Mouse (Mus musculus) c-Kit-positive CD71-positive TER-119-negative erythroid progenitor cells, embryonic 14.5 days (primary cell): ENCODE measurements around the gene Acvr1b.

ENCODE experiments used
- DNase-seq: peaks from one replicate; pipeline ENCODE4 v3.0.0-alpha.2; 2013; ENCODE audit warnings: low read depth

Gene Acvr1b

DNA sequence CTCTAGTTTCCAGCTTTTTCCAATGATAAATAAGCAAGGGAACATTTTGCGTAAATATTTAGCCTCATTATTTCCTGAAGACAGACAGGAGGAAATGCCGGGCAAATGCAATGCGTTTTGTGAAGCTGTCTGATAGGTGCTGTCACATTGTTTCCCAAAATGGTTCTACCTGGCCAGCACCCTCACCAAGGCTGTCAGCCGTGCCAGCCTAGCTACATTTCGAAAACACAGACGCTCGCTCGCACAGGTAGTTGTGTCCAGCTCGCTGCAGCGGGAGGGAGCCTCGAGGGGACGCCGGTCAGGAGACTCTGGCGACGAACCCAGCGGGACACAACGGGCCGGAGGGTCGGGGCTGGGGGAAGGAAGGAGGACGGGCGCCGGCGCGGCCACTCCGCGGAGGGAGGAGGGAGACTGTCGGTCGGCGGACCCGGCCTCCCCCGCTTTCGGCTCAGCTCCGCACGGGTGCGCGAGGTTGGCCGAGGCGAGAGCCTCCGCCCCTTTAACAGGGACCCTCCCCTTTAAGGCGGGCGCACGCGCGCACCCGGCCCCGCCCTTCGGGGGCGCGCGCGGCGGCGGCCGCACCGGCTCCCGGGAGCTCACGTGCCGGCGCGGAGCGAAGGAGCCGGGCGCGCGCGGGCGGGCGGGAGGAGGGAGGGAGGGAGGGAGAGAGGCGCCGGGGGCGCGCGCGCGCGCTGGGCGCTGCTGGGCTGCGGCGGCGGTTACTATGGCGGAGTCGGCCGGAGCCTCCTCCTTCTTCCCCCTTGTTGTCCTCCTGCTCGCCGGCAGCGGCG is at the start of gene Acvr1b:
Acvr1b (plus strand) TSS at position 647 of the 791 bp plus-strand sequence.
- peak; percentile 72 for DNase-seq

DNA sequence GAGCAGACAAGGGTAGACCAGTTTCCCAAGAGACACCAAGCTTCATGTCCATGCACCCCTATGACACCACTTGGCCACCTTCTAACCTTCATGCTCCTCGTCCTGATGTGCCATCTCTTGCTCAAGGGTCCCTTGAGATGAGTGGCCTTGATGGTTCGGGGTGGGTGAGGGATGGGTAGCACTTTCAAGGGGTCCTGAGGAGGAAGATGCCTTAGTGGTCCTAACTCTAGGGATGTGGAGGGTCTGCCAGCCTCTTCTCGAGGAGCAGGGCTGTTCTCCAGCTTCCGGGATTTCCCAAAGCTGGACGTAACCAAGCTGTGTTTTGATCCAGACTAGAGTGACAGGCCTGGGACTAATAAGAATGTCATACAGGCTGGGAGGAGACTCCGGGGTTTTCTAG is 48.3 kb upstream of the Acvr1b start:
- DNase-seq, result no peak

DNA sequence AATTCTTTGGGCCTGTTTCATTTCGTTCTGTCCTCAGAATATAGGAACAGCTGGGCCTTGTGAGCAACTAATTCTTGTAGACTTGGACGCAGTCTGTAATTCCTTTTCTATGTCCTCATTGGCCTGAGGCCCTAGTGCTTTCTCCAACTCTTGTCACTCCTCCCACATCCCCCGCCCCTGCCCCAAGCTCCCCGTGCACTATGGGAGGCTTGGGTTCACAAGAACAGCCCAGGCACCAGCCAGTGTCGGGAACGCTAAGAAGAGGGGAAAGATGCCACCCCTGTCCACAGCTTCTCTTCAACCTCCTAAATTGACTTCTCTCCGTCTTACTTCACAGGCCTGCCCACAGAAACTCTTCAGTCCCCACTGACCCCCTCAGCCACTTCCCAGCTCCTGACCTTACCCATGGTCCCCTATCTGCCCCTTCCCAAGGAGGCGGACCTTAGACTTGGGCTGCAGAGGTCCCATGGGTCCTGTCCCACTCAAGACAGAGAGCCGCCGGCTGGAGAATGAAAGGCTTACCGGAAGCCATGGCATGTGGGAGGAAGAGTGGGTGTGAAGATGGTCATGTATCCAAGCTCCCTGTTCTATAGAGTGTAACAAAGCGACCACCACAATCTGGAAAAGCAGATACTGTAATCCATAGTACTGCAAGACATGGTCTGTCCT is 46.9 kb upstream of the Acvr1b start:
- DNase-seq, result no peak

DNA sequence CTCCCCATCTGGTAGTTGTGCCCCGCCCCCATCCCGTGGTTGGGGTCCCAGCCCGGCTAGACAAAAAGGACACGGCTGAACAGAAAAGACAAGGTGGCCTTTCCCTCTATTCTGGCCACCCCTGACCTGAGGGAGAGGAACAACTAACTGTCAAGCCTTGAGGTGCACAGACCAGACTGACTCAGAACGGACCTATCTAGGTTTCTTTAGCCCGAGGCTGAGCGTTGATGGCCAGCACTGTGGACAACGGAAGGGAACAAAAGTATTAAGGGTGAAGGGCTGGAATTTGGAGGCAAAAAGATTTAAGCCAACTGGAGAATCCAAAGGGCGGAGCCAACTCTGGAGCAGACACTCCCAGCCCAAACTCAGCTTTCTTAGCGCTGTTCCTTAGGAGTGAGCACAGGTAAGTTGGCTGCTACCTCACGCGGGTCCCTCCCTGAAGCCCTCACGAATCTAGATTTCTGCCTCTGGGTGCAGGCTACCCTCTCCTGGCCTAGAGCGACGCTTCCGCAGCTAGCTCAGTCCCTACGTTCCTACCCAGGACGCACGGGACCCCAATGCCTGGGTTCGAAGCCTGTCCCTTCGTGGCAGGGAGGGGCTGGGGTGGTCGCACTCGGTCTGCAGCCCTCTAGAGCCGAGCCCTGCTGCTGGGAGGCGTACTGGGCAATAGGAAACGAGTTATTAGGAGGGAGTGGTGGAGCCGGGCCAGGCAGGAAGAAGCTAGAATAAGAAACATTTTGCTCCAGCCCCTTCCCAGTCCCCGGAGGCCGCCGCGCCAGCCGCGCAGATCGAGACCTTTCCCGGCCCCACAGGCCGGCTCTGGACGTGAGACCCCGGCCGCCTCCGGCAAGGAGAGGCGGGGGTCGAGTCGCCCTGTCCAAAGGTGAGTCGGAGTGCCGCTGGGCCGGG is 45.4 kb upstream of the Acvr1b start, which contains the start of gene Acvrl1:
Acvrl1 (plus strand) TSS at position 342 of the 909 bp plus-strand sequence.
- DNase-seq, result no peak

DNA sequence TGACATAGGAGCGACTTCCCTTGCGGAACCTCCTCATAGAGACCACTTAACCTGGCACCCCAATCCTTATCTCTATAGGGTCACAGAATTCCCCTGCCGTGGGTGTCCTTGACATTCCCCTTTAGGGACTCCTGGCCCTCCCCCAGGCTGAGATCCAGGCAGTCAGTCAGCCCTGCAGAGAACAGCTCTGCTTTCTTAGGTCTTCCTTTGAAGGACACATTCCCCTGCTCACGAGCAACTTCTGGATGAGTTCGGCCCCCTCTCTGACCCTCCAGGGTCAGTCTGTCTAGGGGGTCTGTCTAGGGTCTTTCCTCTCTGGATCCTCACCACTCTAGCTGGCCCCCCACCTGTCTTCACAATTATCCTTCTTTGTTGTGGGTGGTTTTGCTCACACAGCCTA is 44.5 kb upstream of the Acvr1b start:
- DNase-seq, result no peak

DNA sequence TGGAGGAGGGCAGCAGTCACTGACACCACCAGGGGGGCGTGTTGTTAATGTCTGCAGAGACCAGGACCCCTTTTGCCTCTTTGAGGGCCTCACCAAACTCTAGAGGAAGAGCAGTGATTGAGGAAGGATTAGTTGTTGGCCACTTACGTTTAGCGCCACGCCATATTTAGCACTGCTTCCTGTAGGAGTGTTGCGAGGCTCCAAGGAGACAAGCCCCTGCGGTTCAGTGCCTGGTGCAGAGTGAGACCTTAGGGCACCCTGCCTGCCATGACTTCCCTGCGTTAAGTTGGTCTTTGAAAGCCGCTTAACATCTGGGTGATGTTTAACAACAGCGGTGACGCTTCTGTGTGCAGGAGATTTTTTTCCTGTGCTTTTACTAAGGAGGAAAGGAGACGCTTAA is 42.4 kb upstream of the Acvr1b start:
- DNase-seq, result no peak

DNA sequence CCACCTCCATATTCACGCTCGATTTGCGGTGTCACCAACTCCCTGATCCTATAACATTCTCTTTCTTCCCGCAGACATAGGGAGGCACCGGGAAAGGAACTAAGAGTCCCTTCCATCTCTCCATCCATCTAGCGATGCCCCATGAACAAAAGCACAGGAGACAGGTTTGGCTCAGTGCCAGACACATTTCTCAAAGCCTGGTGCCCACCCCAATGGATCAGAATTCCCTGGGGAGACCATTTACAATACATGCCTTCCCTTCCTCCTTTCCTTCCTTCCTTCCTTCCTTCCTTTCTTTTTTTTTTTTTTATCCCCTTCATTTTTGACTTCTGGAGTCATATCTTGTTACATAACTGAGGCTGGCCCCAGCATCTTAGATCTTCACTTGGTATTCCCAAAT is 41.8 kb upstream of the Acvr1b start:
- DNase-seq, result no peak

DNA sequence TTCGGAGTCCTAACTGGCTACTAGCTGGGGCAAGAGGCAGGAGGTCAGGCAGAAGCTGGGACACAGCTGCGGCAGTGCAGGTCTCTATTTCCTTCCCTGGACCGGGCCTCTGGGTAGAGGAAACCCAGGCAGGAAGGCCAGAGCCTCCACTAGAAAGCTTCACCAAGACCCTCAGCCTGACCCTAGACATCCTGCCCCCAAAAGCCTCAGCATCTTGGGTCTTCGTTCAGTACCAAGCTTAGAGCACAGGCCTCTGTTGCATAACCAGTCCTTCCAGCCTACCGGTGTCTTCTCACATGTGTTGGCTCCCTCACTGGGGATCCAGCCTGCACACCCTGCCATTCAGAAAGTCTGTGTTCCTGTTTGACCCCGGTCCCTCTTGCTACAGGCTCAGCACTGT is 41.1 kb upstream of the Acvr1b start:
- DNase-seq, result no peak

DNA sequence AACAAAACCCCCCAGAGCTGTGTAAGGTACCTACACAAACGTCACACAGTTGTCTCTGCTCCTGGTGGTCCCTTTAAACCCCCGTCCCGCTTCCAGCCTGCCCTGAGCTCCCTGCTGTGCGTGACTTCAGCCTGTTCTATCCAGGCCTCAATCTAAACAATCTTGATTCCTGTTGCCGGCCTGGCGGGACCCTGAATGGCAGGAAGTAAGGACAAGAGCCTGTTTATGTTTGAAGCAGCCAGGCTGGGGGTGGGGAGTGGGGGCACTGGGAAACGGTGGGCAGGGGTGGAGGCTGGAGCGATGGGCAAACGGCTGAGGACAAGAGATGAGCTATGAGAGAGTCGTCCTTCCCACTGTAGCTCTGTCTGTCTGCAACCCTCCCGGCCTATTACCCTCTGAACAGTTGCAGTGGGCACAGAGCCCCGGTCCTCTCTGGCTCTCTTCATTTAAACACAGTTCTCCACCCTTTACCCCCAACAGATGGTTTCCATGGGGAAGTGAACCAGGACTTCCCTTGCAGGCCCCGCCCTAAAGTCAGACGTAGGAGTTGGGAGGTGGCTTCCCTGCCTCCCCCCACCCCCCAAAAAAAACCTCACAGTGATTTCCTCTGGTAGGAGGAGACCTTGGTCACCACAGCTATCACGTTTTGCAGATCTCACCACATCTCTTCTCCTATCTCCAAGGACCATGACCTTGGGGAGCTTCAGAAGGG is 39.7 kb upstream of the Acvr1b start:
- no peak for DNase-seq

DNA sequence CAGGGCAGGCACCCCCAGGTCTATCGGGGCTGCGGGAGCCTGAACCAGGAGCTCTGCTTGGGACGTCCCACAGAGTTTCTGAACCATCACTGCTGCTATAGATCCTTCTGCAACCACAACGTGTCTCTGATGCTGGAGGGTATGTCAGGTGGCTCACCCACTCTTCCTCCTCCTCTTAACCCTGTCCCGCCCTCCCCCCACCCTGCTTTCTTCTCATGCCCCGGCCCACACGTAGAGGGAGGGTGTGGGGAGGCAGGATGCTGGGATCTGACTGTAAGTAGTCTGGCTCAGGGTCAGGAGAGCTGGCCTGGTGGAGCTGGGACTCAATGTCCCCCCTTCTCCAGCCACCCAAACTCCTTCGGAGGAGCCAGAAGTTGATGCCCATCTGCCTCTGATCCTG is 38.5 kb upstream of the Acvr1b start:
- DNase-seq, result no peak

DNA sequence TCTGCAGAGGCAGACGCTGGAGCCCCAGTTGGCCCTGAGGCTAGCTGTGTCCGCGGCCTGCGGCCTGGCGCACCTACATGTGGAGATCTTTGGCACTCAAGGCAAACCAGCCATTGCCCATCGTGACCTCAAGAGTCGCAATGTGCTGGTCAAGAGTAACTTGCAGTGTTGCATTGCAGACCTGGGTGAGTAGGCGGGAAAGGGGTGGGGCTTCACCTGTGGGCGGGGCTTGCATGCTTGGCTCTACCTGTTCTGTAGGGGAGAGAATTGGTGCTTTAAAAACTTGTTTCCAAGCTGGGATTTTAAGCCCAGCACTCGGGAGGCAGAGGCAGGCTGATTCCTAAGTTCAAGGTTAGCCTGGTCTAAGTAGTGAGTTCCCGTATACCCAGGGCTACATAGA is 36.4 kb upstream of the Acvr1b start:
- no peak for DNase-seq

DNA sequence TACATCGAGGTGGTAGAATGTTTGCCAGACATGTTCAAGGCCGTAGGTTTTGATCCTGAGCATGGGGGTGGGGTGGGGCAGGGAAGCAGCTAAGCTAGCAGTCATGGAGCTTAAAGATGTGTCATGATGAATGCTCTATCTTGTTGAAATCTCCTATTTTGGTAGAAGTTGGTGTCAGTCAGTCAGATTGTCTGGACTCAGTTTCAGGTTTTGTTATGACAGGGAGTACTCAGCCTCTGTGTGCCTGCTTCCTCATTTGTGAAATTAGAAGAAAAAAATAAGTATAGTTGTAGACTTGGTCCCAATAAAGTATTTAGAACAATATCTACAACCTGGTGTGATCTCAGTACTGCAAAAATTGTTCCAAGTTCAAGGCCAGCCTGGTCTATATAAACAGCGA is 35.2 kb upstream of the Acvr1b start:
- no peak for DNase-seq

DNA sequence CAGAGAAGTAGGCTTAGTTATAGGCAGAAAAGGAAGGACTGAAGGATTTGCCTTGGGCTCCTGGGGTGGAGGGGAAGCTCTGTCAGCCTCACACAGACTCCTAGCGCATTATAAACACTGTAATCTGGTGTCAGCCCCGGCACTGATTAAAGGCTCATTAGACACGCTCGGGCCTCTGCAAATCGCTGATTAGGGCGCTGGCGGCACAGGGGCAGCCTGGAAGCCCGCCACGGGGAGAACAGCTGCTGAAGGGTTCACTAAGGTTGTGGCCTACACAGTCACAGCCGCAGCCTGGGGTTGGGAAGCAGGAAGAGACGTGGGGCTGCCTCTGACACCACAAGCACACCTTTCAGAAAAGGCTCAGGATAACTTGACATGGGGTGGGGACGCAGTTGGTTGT is 34.0 kb upstream of the Acvr1b start:
- peak; percentile 55 for DNase-seq

DNA sequence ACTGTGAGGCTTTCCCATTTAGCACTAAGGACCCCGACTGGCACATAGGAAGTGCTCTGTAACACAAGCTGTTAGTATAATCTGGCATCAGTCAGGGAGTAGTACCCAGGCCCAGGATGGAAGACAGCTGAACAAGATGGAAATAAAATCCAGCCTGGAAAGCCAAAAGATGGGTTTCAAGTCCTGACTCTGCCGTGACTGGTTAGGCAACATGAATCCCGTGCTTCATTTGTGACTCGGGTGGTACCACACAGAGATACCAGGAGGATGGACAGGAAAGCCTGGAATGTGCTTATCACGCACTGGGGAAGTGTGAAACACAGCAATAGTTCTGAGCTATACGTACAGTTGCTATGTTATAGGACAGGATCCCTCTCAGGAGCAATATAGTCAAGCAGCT is 33.3 kb upstream of the Acvr1b start:
- DNase-seq, result no peak

DNA sequence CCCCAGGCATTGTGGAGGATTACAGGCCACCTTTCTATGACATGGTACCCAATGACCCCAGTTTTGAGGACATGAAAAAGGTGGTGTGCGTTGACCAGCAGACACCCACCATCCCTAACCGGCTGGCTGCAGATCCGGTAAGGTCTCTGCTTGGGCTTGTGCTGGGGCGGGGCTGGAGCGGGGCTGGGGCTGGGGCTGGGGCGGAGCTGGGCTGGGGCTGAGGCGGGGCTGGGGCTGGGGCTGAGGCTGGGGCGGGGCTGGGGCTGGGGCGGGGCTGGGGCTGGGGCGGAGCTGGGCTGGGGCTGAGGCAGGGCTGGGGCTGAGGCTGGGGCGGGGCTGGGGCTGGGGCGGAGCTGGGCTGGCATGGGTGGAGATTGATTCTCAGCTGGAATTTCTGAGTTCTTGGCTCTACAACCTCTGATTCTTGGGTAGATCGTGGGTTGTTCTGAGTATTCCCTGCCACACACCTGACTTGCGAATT is 32.8 kb upstream of the Acvr1b start:
- peak; percentile 29 for DNase-seq

DNA sequence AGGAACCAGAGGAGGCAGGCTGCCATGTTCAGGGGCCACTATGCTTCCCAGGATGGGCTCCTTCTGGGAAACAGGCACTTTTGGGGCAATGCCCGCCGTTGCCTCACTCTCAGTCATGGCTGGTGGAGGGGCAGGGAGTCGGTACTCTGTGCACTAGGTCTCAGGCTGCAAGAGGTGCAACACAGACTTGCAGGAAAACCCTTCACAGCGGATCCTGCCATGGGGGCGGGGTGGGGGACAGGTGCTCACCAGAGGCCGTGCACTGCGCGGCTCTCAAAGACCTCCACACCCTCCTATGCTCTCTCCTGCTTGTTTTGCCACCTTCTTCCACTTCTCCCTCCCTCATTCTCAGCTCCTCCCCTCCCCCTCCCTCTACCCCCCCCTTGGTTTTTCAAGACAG is 31.2 kb upstream of the Acvr1b start:
- DNase-seq, result no peak

DNA sequence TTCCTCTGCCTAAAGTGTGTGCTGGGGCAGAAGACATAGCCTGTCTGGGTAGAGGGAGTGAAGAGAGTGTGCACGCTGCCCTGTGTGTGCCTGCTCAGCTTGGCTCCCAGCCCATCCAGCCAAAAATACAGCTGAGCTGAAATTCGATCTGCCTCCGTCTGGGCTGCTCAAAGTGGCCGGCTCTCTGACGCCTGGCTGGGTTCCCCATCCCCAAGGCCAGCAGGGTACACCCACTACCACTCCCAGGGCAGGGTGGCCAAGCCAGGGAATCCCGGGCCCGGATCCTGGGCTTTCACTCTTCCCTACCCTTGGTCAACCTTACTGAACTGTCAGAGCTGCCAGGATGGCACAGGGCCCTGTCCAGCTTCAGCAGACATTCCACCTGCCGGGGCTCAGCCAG is 30.4 kb upstream of the Acvr1b start:
- no peak for DNase-seq

DNA sequence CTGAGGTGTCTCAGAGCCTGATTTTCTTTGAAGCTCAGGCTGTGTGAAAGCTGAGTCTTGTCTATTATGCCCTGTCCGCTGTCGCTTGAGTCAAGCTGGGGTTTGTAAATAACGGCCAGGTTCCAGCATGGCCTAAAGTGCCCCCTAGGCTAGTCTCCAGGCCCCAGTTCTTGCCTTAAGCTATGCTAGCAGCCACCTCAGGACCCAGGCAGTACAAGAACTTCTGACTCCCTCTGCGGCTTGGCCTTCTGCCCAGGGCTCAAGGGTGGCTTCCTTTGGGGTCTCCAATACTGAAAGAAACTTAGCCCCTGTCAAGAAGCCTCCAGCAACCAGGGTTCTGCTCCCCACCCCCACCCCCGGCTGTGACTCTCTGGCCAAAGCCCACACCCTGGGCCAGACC is 29.7 kb upstream of the Acvr1b start:
- DNase-seq, result no peak

DNA sequence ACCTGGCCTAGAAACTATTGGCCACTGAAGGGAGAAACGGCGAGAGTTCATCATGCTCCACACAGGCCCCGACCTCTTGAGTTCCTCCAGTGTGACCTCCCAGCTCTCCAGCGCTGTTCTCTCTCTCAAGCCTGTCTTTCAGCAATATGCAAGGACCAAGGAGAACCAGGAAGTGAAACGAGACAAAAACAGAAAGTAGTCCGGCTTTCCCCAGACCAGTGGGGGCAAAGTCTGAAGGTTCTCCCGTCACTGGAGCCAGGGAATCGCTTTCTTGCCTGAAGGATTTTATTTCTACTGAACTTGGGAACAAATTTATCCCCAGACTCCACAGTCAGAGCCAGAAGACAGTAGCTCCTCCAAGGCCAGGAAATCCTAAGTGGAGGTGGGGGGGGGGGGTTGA is 29.1 kb upstream of the Acvr1b start:
- no peak for DNase-seq

DNA sequence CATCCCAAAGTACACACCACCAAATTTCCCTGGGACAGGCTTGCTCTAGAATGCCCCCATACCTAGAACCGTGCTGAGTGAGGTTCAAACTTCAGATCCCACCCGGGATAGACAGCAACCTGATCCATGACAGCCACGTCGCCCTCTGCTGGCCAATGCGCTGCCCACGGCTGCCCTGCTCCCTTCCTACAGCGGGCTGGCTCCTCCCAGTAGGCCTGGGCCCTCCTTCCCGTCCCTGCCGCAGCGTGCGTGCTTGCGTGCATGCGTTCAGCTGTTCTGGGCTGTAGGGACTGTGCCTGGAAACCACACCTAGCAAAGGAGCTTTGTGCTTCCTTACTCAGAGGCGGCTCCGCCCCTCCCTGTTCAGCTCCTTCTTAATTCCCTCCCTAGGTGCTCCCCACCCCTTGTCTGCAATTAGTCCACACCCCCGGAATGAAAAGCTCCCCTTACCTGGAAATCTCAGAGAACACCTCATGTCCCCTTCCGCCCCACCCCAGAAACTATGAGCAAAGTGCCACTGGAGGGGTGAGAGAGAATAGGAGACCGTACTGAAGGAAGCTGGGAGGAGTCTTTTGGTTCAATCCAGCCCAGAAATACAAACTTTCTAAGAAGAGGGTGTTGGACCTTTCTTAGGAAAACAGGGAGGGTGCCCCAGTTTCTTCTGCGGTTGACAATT is 28.3 kb upstream of the Acvr1b start:
- peak; percentile 76 for DNase-seq
